Mouse (Mus musculus) neural tube, embryonic 11.5 days (tissue): ENCODE results near the gene Oxct2b. TPM values are rescaled to one million over a fixed set of nuclear protein-coding genes. Genes with fewer than 3 reads are reported as not detected.
"Not testable (repeated sequence)": the region's sequence is repeated elsewhere in the genome, so short reads cannot be mapped to it uniquely, and the experiment has no call there.

Source experiments
- ATAC-seq: fragments of 200-750 bp; cut with Nextera tagmentation; 2 replicates; pipeline ENCODE4 v1.8.0; 2017; ENCODE audit warnings: moderate number of reproducible peaks, mild to moderate bottlenecking, moderate TSS enrichment, moderate library complexity; ENCODE audit not compliant: insufficient read depth, low FRiP score, low TSS enrichment
- DNase-seq: peaks from one replicate; pipeline ENCODE4 v3.0.0-alpha.2; 2015; ENCODE audit warnings: low spot score
- H3K27ac ChIP-seq: fragments of 300-500 bp; sonication (generic); 2 replicates; pipeline ENCODE4 v1.5.1; 2014; ENCODE audit warnings: low read depth, mild to moderate bottlenecking, low read length
- H3K27me3 ChIP-seq: fragments of 300-500 bp; sonication (generic); 2 replicates; pipeline ENCODE4 v1.6.1; 2014; ENCODE audit warnings: mild to moderate bottlenecking, low read length, mixed read lengths; ENCODE audit not compliant: control insufficient read depth, insufficient read depth
- H3K36me3 ChIP-seq: fragments of 300-500 bp; sonication (generic); 2 replicates; pipeline ENCODE4 v1.6.1; 2014; ENCODE audit warnings: mild to moderate bottlenecking, low read length, moderate library complexity, mixed read lengths; ENCODE audit not compliant: control insufficient read depth, insufficient read depth
- H3K4me1 ChIP-seq: fragments of 300-500 bp; sonication (generic); 2 replicates; pipeline ENCODE4 v1.6.1; 2014; ENCODE audit warnings: low read length, mixed read lengths; ENCODE audit not compliant: control insufficient read depth, insufficient read depth
- H3K4me2 ChIP-seq: fragments of 300-500 bp; sonication (generic); 2 replicates; pipeline ENCODE4 v1.6.1; 2014; ENCODE audit warnings: low read depth, mild to moderate bottlenecking, moderate library complexity
- H3K4me3 ChIP-seq: fragments of 300-500 bp; sonication (generic); 2 replicates; pipeline ENCODE4 v1.5.1; 2014; ENCODE audit warnings: low read depth, low read length
- H3K9ac ChIP-seq: fragments of 300-500 bp; sonication (generic); 2 replicates; pipeline ENCODE4 v1.6.1; 2014; ENCODE audit warnings: mild to moderate bottlenecking, low read length
- H3K9me3 ChIP-seq: fragments of 300-500 bp; sonication (generic); 2 replicates; pipeline ENCODE4 v1.6.1; 2016; ENCODE audit warnings: low read length; ENCODE audit not compliant: control insufficient read depth
- WGBS: fragments of 180-500 bp; shearing (Covaris S2); extraction: QIAGEN DNeasy Blood & Tissue Kit; methylation state at CpG from one replicate; pipeline ENCODE4 v1.1.7; 2014; 5-methylcytosine and 5-hydroxymethylcytosine counted together
- polyA plus RNA-seq: library from polyadenylated mRNA; unstranded; fragments of >200 nt; fragmentation: Nextera tagmentation; extraction: Ambion mirVana; gene quantifications from 2 replicates; pipeline ENCODE4 v1.2.1, GENCODE M21; 2014

Oxct2b gene
- polyA plus RNA-seq, 1 experiment from 2014 or later, result 0.23 TPM

DNA sequence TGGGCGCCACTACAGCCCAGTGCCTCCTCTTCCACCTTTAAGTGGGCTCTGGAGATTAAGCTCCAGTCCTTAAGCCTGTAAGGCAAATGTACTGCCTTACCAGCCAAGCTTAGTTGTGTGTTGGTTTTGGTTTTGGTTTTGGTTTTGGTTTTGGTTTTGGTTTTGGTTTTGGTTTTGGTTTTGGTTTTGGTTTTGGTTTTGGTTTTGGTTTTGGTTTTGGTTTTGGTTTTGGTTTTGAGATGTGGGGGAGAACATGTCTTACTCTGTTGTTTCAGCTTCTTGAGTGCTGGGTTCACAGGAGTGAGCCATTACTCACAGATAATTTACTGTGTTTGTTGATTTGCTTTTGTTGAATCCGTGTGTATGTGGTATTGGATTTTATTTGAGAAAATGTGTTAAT, 30.8 kb upstream of the Oxct2b start:
- Histone ChIP-seq H3K4me1 (no peaks in the 10 kb centered on the region), H3K27me3 (no peaks in the 10 kb centered on the region), H3K4me2 (no peak overlapping the region), H3K9me3 (no peaks in the 10 kb centered on the region), H3K9ac (no peak overlapping the region), H3K27ac (no peak overlapping the region), H3K4me3 (no peak overlapping the region), H3K36me3 (no peaks in the 10 kb centered on the region)
- DNase-seq (no peak), ATAC-seq (no peak)
- WGBS, result 80% methylated on average over 2 of the region's 2 CpGs

DNA sequence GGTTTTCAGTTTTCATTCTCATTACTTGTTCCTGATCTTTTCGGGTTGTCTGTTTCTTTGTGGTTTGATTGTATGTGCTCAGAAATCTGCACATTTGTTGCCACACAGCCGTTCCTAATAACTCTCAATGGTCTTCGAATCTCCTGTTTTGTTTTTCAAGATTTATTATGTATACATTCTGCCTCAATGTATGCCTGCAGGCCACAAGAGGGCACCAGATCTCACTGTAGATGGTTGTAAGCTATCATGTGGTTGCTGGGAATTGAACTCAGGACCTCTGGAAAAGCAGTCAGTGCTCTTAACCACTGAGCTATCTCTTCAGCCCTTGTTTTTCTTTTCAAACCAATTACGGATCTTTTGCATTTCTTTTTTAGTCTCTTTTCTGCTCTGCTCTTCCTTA, 29.7 kb upstream of the Oxct2b start:
- Histone ChIP-seq H3K9me3 (no peaks in the 10 kb centered on the region), H3K4me3 (no peak overlapping the region), H3K27ac (no peak overlapping the region), H3K4me1 (no peaks in the 10 kb centered on the region), H3K27me3 (no peaks in the 10 kb centered on the region), H3K4me2 (no peak overlapping the region), H3K9ac (no peak overlapping the region), H3K36me3 (no peaks in the 10 kb centered on the region)
- 86% methylated on average over 4 of the region's 4 CpGs for WGBS
- ATAC-seq (no peak), DNase-seq (no peak)

DNA sequence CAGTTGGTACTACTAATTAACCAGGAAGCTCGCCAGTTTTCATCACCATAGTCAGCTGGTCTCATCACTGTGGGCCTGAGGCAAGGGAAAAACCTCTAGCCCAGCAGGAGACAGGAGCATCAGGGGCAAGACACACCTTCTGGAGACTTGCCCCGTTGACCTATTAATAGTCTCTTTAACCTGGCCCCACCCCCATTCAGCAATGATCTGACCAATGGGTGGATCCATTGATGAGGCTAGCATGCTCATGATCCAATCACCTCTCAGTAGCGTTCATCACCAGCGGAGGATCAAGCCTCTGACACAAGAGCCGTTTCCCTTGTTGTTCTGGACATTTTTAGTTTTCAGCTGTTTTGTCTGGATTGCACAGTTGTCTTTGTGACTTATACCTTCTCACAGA, 23.4 kb upstream of the Oxct2b start:
- 67% methylated on average over 5 of the region's 5 CpGs for WGBS
- H3K27ac ChIP-seq, result no peak overlapping the region
- ATAC-seq (no peak), DNase-seq (no peak)
- no peak overlapping the region for H3K4me3 ChIP-seq
- H3K4me1 ChIP-seq, result no peaks in the 10 kb centered on the region
- no peak overlapping the region for H3K4me2 ChIP-seq
- H3K9me3 ChIP-seq, result no peaks in the 10 kb centered on the region
- H3K9ac ChIP-seq, result no peak overlapping the region
- H3K27me3 ChIP-seq, result no peaks in the 10 kb centered on the region
- no peaks in the 10 kb centered on the region for H3K36me3 ChIP-seq

DNA sequence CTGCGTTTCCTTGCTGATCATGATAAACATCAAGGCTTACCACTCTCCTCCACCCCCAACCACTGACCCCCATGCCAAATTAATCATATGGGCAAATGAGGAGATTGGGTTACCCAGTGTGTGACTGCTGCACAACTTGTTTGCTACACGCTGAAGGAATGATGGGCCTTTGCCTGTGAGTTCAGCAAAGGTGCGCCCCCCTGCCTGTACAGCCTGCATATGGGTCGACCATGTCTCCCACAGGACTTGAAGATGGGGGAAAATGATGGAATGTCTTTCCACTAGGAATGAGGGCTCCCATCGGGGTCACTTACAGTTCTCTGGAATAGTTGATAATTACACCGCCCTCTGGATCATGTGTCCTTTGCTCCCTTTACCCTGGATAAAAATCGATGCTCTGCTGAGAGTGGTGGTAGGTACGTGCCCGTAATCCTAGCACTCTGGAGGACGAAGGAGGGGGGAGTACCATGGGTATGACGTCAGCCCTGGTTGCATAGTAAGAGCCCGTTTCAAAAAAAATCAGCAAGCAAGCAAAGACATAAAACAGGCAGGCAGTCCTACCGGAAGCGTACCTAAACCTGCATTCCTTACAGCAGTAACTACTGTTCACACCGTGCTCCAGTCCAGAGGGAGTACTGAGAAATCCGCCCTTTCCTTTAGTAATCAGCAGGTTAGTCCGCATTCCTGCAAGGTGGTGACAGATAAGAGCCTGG, 22.8 kb upstream of the Oxct2b start:
- Histone ChIP-seq H3K27ac (no peak overlapping the region), H3K36me3 (no peaks in the 10 kb centered on the region), H3K9me3 (no peaks in the 10 kb centered on the region), H3K4me2 (no peak overlapping the region), H3K9ac (no peak overlapping the region), H3K4me1 (no peaks in the 10 kb centered on the region), H3K27me3 (no peaks in the 10 kb centered on the region), H3K4me3 (no peak overlapping the region)
- DNase-seq (no peak), ATAC-seq (no peak)
- 61% methylated on average over 17 of the region's 17 CpGs for WGBS

DNA sequence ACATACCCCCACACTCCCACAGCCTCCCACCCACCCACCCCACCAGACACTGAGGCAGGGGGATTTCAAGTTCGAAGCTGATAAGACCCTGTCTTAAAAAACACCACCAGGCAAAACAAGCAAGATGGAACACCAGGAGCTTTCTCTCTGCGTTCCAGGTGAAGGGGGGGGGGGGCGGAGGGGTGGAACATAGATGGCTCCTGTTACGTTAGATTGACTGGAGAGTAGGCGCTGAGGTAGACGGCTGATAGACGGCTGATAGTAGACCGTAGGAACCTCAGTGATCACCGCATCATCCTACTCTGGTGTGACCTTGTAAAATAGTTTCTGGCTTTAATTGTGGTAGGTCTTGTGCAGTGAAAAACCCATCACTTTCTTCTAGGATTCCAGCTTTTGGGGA, 22.2 kb upstream of the Oxct2b start:
- ATAC-seq, result no peak
- no peak overlapping the region for H3K4me2 ChIP-seq
- H3K27me3 ChIP-seq, result no peaks in the 10 kb centered on the region
- no peaks in the 10 kb centered on the region for H3K36me3 ChIP-seq
- DNase-seq, result no peak
- H3K27ac ChIP-seq, result no peak overlapping the region
- H3K4me1 ChIP-seq, result no peaks in the 10 kb centered on the region
- H3K9me3 ChIP-seq, result no peaks in the 10 kb centered on the region
- WGBS, result 75% methylated on average over 8 of the region's 9 CpGs
- no peak overlapping the region for H3K9ac ChIP-seq
- H3K4me3 ChIP-seq, result no peak overlapping the region

DNA sequence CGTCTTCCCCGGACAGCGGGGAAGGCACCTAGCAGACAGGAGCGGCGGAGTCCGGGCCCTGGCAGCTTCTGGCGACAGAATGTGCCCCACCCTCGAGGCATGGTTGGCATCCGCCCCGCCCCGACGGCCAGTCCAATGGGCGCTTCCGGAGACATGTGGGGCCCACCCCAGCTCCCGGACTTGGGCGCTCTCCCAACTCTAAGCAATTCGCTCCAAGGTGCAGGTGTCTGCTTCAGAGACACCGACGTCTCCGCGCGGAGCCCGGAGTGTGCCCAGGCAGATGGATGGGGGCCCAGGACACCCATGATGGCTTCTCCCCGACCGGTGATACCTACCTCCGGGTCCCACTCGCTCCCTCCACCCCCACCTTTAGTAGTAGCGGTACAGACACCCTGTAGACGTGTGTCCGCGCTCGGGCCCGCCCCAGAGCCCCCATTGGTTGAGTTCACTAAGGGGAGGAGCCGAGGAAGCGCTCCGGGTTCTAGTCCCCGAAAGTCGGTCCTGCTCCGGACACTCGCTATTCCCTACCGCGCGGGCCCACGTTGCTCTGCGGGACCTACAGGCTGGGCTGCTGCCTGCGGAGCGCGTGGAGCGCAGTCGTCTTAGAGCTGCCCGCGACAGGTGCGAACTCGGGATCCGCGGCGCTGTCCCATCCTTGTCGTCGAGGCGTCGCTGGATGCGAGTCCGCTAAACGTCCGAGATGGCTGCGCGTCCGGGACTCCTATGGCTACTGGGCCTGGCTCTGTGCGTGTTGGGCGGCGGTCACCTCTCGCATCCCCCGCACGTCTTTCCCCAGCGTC, 11.2 kb upstream of the Oxct2b start, which contains the start of gene Bmp8b:
Gene Bmp8b, plus strand, starts transcription at position 515 of the 800 bp plus-strand sequence.
- Histone ChIP-seq H3K4me2 (peak within 1 kb of the TSS; percentile 5), H3K9me3 (no peaks in the 10 kb centered on the region), H3K4me1 (no peaks in the 10 kb centered on the region), H3K4me3 (peak within 1 kb of the TSS; percentile 14), H3K9ac (no peak within 1 kb of the TSS), H3K36me3 (no peaks in the 10 kb centered on the region), H3K27ac (no peak within 1 kb of the TSS), H3K27me3 (peaks cover 22% of the 10 kb centered on the region)
- DNase-seq (no peak), ATAC-seq (peak; percentile 38; the same call in 1 of the 2 replicates)
- WGBS, result 5% methylated on average over 74 of the region's 75 CpGs

DNA sequence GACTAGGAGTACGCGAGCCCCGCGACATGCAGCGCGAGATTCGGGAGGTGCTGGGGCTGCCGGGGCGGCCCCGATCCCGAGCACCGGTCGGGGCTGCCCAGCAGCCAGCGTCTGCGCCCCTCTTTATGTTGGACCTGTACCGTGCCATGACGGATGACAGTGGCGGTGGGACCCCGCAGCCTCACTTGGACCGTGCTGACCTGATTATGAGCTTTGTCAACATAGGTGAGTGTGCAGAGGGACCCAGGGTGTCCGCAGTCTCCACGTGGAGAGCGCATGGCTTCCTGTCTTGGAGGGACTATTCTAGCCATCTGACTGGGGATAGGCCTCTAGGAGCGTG, 10.6 kb upstream of the Oxct2b start:
- no peaks in the 10 kb centered on the region for H3K4me1 ChIP-seq
- H3K9ac ChIP-seq, result no peak overlapping the region
- peak overlapping the region; percentile 5 for H3K4me2 ChIP-seq
- H3K4me3 ChIP-seq, result peak overlapping the region; percentile 14
- H3K36me3 ChIP-seq, result no peaks in the 10 kb centered on the region
- no peak for DNase-seq
- H3K27me3 ChIP-seq, result peaks cover 22% of the 10 kb centered on the region
- H3K27ac ChIP-seq, result no peak overlapping the region
- no peaks in the 10 kb centered on the region for H3K9me3 ChIP-seq
- ATAC-seq, result no peak
- 23% methylated on average over 24 of the region's 24 CpGs for WGBS

DNA sequence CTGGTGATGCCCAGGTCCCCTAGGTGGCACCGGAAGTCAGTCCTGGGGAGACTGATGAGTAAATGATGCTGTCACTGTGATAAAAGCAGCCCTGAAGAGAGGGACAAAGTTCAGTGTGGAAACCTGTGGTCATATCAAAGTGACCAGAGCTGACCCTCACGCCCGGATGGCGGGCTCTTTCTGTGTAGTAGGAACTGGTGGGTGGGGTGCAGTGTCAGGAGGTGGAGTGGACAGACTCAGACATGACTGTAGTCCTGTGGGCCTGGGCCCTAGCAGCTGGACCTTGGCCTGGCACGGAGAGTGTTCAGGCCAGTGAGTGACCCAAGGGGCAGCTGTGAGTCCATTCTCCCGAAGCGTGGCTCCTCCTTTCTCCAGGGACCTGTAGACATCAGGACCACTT, 10.1 kb upstream of the Oxct2b start:
- not testable (repeated sequence) for H3K4me1 ChIP-seq, H3K9ac ChIP-seq, H3K36me3 ChIP-seq, ATAC-seq, H3K4me2 ChIP-seq, H3K9me3 ChIP-seq, DNase-seq, H3K27ac ChIP-seq, H3K4me3 ChIP-seq
- H3K27me3 ChIP-seq, result peaks cover 22% of the 10 kb centered on the region
- 89% methylated on average over 7 of the region's 7 CpGs for WGBS

DNA sequence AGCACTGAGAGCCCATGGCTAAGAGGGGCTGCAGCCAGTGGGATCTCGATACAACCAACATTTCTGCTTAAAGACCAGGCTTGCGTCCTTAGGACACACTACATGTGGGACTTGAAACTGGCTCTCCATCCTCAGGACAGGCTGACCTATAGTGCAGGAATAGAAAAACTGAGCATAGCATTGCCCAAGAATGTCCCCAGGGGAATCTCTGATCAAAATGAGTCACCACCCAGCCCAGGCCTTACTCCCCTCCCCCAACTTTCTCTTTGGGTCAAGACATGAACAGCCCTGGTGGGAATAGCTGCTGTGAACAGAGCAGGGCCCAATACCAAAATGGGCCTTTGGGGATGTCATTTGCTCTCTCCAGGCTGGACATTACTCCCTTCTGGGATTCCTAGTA, 9.2 kb upstream of the Oxct2b start:
- Histone ChIP-seq H3K9ac (no peak overlapping the region), H3K4me1 (no peaks in the 10 kb centered on the region), H3K27me3 (peaks cover 22% of the 10 kb centered on the region), H3K27ac (no peak overlapping the region), H3K4me3 (no peak overlapping the region), H3K9me3 (no peaks in the 10 kb centered on the region), H3K4me2 (no peak overlapping the region), H3K36me3 (no peaks in the 10 kb centered on the region)
- no peak for ATAC-seq
- DNase-seq, result no peak
- 88% methylated on average over 2 of the region's 2 CpGs for WGBS
